Mouse (Mus musculus): ENCODE measurements around the gene Pknox1.

- TF ChIP-seq TAL1 (IDR thresholded peaks at IDR 0.05; ENCODE audit: low read length), result no peak
- TF ChIP-seq GATA1 (IDR thresholded peaks at IDR 0.05; ENCODE audit: low read length), result no peak
These were observed 68.5 kb downstream of the Pknox1 start for GRCm38 (mm10) chr17:31633007-31633406.

All from erythroblast, embryonic 14.5 days (primary cell).